Mouse (Mus musculus): Measurements from ENCODE around the gene Trpv2. TPM values are rescaled to one million over a fixed set of nuclear protein-coding genes. Genes with fewer than 3 reads are reported as not detected.

Gene Trpv2
- polyA plus RNA-seq, 1 experiment from 2014 or later: 7.3 TPM

DNA sequence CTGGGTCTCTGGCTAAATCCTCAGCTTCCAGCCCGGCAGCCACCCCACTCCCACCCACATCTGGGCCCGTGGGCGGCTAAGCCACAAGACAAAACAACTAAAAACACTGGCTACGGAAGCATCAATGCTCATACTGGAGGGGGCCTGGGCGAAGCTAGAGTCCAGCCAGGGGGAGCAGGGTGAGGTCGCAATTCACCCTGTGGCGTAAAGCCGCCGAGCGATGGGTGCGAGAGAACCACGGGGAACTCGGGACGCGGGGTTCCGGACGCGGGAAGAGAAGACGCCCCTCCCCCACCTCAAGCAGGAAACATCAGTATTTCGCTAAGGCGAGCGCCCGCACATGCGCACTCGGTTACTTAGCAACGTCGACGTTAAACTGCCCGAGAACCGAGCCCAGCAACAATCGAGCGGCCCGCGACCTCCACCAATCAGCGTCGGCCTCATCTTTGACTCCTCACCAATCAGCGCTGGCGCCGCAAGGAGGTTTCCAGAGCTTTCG lies 23.5 kb upstream of the Trpv2 start, which contains the start of gene Ubb:
Gene Ubb (plus strand): TSS at position 445 of the 499 bp plus-strand sequence.
- Histone ChIP-seq H3K9me3 (no peaks in the 10 kb centered on the region), H3K4me3 (replicated peaks) (peak within 1 kb of the TSS; percentile 67), H3K4me1 (peaks cover 40% of the 10 kb centered on the region), H3K36me3 (replicated peaks) (peaks cover 28% of the 10 kb centered on the region), H3K27ac (peak within 1 kb of the TSS; percentile 96), H3K9ac (peak within 1 kb of the TSS; percentile 82), H3K4me2 (peak within 1 kb of the TSS; percentile 55), H3K27me3 (no peaks in the 10 kb centered on the region)
- ATAC-seq (ENCODE audit: low FRiP score): peak; percentile 96
- WGBS: under 1% methylated on average over 40 of the region's 40 CpGs

- H3K36me3 ChIP-seq (replicated peaks): peaks cover 29% of the 10 kb centered on the region
- peak overlapping the region; percentile 67 for H3K4me3 ChIP-seq (replicated peaks)
- H3K4me2 ChIP-seq: peak overlapping the region; percentile 55
- H3K4me1 ChIP-seq: peaks cover 43% of the 10 kb centered on the region
- no peaks in the 10 kb centered on the region for H3K27me3 ChIP-seq
- under 1% methylated on average over 58 of the region's 58 CpGs for WGBS
- peak overlapping the region; percentile 96 for H3K27ac ChIP-seq
- ATAC-seq (ENCODE audit: low FRiP score): peak; percentile 88
- peak overlapping the region; percentile 82 for H3K9ac ChIP-seq
- H3K9me3 ChIP-seq: no peaks in the 10 kb centered on the region
Measured at GRCm38 (mm10) chr11:62551226-62552119, 22.8 kb upstream of the Trpv2 start.

GRCm38 (mm10) chr11:62553186-62553585 lies 21.1 kb upstream of the Trpv2 start:
- Histone ChIP-seq H3K9ac (peak overlapping the region; percentile 56), H3K9me3 (no peaks in the 10 kb centered on the region), H3K4me1 (peaks cover 43% of the 10 kb centered on the region), H3K4me2 (peak overlapping the region; percentile 95), H3K36me3 (replicated peaks) (peaks cover 29% of the 10 kb centered on the region), H3K27me3 (no peaks in the 10 kb centered on the region), H3K27ac (no peak overlapping the region), H3K4me3 (replicated peaks) (peak overlapping the region; percentile 52)
- 46% methylated on average over 1 of the region's 1 CpGs for WGBS
- ATAC-seq (ENCODE audit: low FRiP score): no peak

- Histone ChIP-seq H3K4me1 (peaks cover 43% of the 10 kb centered on the region), H3K4me2 (peak overlapping the region; percentile 95), H3K4me3 (replicated peaks) (peak overlapping the region; percentile 52), H3K27me3 (no peaks in the 10 kb centered on the region), H3K9me3 (no peaks in the 10 kb centered on the region), H3K27ac (no peak overlapping the region), H3K9ac (peak overlapping the region; percentile 56), H3K36me3 (replicated peaks) (peaks cover 29% of the 10 kb centered on the region)
- WGBS: 85% methylated on average over 5 of the region's 5 CpGs
- no peak for ATAC-seq (ENCODE audit: low FRiP score)
Measured at GRCm38 (mm10) chr11:62553633-62554032, 20.7 kb upstream of the Trpv2 start.

DNA sequence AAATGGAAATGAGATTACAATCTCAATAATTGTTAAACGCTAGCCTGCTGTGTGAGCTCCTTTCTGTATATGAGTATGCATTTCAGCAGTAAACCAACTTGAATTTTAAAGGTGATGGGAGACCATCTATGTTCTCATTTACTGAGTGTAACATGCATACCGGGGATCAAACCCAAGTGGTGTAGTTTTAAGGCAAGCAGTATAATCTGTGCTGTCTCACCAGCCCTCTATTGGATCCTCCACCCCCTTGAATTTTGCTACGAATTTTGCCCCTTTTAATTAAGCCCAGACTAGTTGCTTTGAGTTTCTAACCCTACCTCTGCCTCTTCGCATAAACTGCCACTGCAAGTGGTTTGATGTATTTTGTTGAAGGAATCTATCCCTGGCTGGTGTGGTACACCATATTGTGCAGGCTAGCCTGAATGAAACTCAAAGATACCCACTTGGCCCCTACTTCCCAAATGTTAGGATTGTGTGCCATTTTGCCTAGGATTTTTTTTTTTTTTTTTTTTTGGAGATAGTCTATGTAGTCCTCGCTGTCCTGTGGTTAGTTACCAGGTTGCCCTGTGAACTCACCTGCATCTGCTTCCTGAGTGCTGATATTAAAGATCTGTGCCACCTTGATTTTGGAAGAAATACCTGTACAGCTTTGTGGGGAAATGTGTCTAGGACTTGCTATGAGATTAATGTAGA lies 20.0 kb upstream of the Trpv2 start:
- Histone ChIP-seq H3K4me1 (peaks cover 38% of the 10 kb centered on the region), H3K4me3 (replicated peaks) (peak overlapping the region; percentile 52), H3K27ac (no peak overlapping the region), H3K27me3 (no peaks in the 10 kb centered on the region), H3K4me2 (peak overlapping the region; percentile 95), H3K36me3 (replicated peaks) (peaks cover 29% of the 10 kb centered on the region), H3K9ac (peak overlapping the region; percentile 56; the same call in 1 of the 2 replicates), H3K9me3 (no peaks in the 10 kb centered on the region)
- no peak for ATAC-seq (ENCODE audit: low FRiP score)
- 76% methylated on average over 5 of the region's 5 CpGs for WGBS

GRCm38 (mm10) chr11:62554934-62555517 lies 19.3 kb upstream of the Trpv2 start:
- Histone ChIP-seq H3K27ac (no peak overlapping the region), H3K4me2 (peak overlapping the region; percentile 95), H3K36me3 (replicated peaks) (peaks cover 29% of the 10 kb centered on the region), H3K4me1 (peaks cover 31% of the 10 kb centered on the region), H3K9ac (no peak overlapping the region), H3K9me3 (no peaks in the 10 kb centered on the region), H3K4me3 (replicated peaks) (peak overlapping the region; percentile 52), H3K27me3 (no peaks in the 10 kb centered on the region; the same call in 1 of the 2 replicates)
- ATAC-seq (ENCODE audit: low FRiP score): no peak

DNA sequence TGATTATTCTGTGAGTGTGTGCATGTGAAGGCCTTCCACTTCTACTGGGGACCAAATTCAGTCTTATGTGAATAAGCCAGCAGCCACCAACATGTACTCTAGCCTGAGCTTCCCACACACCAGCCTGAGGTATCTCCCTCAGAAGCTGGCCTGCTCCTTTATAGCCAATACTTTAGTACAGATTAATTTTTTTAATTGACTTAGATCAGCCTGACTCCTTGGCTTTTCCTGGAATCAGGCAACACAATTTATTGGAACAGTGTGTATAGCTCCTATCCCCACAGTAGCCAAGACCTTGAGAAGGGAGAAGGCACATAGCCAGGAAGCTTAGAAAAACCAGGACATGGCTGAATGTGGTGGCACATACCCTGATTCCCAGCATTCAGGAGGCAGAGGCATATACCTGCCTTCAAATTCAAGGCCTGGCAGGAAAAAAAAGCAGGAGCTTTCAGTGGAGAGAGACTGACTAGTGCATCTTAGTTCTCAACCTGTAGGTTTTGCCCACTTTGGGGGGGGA lies 18.3 kb upstream of the Trpv2 start:
- no peak for ATAC-seq (ENCODE audit: low FRiP score)
- Histone ChIP-seq H3K4me1 (peaks cover 36% of the 10 kb centered on the region), H3K27me3 (no peaks in the 10 kb centered on the region; the same call in none of the 2 replicates), H3K27ac (no peak overlapping the region), H3K9me3 (no peaks in the 10 kb centered on the region), H3K4me2 (no peak overlapping the region; the same call in 1 of the 2 replicates), H3K36me3 (replicated peaks) (peaks cover 29% of the 10 kb centered on the region), H3K4me3 (replicated peaks) (no peak overlapping the region), H3K9ac (no peak overlapping the region)

DNA sequence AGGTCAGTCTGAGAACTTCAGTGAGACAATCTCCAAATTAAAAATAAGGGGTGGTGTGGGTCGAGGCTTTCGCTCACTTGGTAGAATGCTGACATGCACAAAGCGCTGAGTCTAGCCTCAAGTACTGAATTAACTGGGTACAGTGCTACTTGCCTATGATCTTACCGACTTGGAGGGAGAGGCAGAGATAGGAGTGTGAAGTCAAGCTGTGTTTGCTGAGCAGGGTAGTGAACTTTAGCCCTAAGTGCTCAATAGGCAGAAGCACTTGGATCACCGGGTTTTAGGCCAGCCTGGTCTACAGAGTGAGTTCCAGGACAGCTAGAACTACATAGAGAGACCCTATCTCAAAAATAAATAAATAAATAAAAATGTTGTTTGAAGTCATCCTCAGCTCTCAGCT lies 17.1 kb upstream of the Trpv2 start:
- no peaks in the 10 kb centered on the region; the same call in none of the 2 replicates for H3K27me3 ChIP-seq
- ATAC-seq (ENCODE audit: low FRiP score): no peak
- no peak overlapping the region for H3K9ac ChIP-seq
- no peaks in the 10 kb centered on the region for H3K9me3 ChIP-seq
- peaks cover 29% of the 10 kb centered on the region for H3K36me3 ChIP-seq (replicated peaks)
- WGBS: 77% methylated on average over 5 of the region's 5 CpGs
- no peak overlapping the region for H3K4me2 ChIP-seq
- H3K27ac ChIP-seq: no peak overlapping the region
- H3K4me3 ChIP-seq (replicated peaks): no peak overlapping the region
- peaks cover 36% of the 10 kb centered on the region for H3K4me1 ChIP-seq

DNA sequence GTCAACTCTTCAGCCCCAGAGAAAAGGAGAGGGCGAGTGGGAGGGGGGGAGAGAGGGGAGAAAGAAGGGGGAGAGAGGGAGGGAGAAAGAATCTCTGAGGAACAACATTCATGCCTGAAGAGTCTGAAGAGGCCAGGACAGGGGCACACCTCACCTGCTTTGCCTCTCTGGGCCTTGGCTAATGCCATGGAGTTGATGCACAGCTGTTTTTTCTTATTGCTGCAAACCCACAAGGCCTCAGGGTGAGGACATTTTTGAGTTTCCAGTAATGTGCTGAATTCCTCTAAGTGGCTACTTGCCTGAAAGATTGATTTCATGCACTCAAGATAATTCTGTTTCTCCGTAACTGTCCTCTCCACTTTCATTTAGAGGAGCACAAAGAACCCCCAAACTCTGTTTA lies 16.1 kb upstream of the Trpv2 start:
- Histone ChIP-seq H3K36me3 (replicated peaks) (peaks cover 27% of the 10 kb centered on the region), H3K4me1 (peaks cover 35% of the 10 kb centered on the region), H3K4me3 (replicated peaks) (no peak overlapping the region), H3K9me3 (no peaks in the 10 kb centered on the region), H3K9ac (no peak overlapping the region), H3K27me3 (no peaks in the 10 kb centered on the region; the same call in none of the 2 replicates), H3K4me2 (no peak overlapping the region), H3K27ac (no peak overlapping the region)
- no peak for ATAC-seq (ENCODE audit: low FRiP score)
- 64% methylated on average over 2 of the region's 2 CpGs for WGBS

DNA sequence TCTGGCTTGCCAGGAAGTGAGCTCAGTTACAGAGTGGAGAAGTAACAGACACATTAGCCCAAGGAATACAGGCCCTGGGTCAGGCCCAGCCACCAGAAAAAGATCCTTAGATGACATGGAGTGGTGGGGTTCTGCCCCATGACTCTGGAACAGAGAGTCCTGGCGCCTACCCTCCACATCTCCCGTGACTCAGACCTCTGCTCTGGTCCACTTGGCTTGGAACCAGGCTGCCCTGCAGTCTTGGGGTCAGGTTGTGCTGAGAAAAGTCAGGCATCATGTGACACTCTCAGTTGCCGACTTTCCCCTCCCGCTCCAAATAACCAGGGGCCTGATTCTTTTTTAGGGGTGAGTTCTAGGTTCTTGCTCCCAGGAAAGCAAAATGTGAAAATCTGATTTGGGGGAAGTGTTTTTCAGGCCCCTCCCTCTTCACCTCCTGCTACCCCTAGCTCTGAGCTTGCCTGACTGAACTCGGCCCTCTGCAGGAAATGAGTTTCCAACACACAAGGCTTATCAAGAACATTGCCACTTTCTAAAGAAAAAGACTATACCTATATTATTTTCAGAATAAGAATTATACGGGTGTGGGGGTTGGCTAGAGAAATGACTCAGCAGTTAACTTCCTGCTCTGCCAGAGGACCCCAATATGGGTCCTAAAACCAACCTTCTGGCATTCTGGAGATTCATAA lies 15.2 kb upstream of the Trpv2 start:
- Histone ChIP-seq H3K4me3 (replicated peaks) (no peak overlapping the region), H3K27me3 (no peaks in the 10 kb centered on the region; the same call in none of the 2 replicates), H3K4me2 (no peak overlapping the region), H3K36me3 (replicated peaks) (peaks cover 18% of the 10 kb centered on the region), H3K4me1 (peaks cover 26% of the 10 kb centered on the region), H3K9ac (no peak overlapping the region), H3K9me3 (no peaks in the 10 kb centered on the region), H3K27ac (no peak overlapping the region)
- 80% methylated on average over 6 of the region's 6 CpGs for WGBS
- ATAC-seq (ENCODE audit: low FRiP score): no peak

DNA sequence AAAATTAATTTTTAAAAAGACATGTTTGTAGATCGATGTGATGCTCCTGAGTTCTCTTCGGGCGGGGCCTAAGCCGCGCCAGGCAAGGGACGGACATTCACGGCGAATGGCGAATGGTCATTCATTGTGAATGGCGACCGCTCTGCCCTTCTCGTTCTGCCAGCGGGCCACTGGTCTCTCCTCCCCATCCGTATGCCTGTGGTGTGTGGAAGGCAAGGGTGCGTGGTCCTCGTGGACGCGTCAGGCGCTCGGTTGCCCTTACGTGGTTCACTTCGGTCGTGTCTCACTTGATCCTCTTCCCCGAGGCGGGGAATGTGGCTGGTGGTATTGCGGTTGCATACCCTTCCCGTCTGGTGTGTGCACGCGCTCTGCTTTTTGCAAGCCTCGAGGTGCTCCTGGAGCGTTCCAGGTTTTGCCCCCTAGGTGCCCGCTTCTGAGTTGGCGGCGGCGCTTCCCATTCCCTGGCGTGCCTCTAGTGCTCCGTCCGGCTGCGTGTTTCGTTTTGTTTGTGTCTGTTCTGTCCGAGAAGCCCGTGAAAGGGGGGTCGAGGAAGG lies 13.7 kb upstream of the Trpv2 start:
- no peak for ATAC-seq (ENCODE audit: low FRiP score)
- peaks cover 11% of the 10 kb centered on the region for H3K4me1 ChIP-seq
- peak overlapping the region; percentile 36; the same call in 1 of the 2 replicates for H3K9ac ChIP-seq
- peak overlapping the region; percentile 56 for H3K4me2 ChIP-seq
- H3K36me3 ChIP-seq (replicated peaks): 0 out of 2 replicates have a peak, but pooled peaks cover 4% of the 10 kb centered on the region
- WGBS: 37% methylated on average over 43 of the region's 43 CpGs
- no peaks in the 10 kb centered on the region; the same call in none of the 2 replicates for H3K27me3 ChIP-seq
- H3K4me3 ChIP-seq (replicated peaks): peak overlapping the region; percentile 30
- no peak overlapping the region for H3K27ac ChIP-seq
- H3K9me3 ChIP-seq: no peaks in the 10 kb centered on the region
